Mouse (Mus musculus): ENCODE data around the gene Tnfsf15. TPM values are rescaled to one million over a fixed set of nuclear protein-coding genes. Genes with fewer than 3 reads are reported as not detected.
A peak's percentile ranks its signal among the peaks of the same experiment; 100 is the strongest.

Gene Tnfsf15
- total and polyA plus RNA-seq, 3 experiments, result 63.3 to 127 (median 93.9) TPM

DNA sequence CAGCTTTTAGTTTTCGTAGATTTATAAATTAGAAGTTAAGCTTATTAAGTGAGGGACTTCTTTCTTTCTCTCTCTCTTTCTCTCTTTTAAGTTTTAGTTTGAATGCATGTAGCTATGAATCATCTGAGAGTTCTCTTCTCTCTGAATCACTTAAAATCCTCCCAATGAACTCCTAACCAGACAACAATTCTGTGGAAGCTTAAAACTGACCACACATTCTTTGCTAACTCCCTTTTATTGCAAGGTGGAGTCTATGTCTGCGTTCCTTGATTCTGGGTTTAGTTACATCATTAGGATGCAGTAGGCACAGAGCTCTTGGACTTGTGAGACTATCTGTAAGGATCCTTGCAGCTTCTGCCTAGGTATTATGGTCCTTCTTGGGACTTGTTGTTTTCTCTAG is 41.2 kb downstream of the Tnfsf15 start:
- dilution Hi-C loops (cut with MboI; ENCODE audit: extremely low pct_ligation_motif_present, extremely low pct_unique_long_range_greater_than_20kb, low sequenced_read_pairs) (no loop called here), in situ Hi-C loops (cut with MboI; ENCODE audit: low pct_ligation_motif_present, low pct_unique_long_range_greater_than_20kb, low sequenced_read_pairs) (no loop called here)
- TF ChIP-seq BHLHE40 (IDR thresholded peaks at IDR 0.05; ENCODE audit: low read depth, low read length), result no peak
- no peak for TF ChIP-seq MEF2A (IDR thresholded peaks at IDR 0.05; ENCODE audit: borderline replicate concordance, low read depth, low read length)
- TF ChIP-seq RCOR1 (conservative IDR thresholded peaks at IDR 0.05; ENCODE audit: low read depth, low read length), result no peak
- TF ChIP-seq KAT2A (IDR thresholded peaks at IDR 0.05; ENCODE audit: insufficient replicate concordance, low read length), result no peak
- TF ChIP-seq CTCF (conservative IDR thresholded peaks at IDR 0.05 in 1 of 2, IDR thresholded peaks at IDR 0.05 in 1 of 2; ENCODE audit: low read depth in 2 of 2, low read length in 2 of 2), result no peak
- TF ChIP-seq CHD2 (IDR thresholded peaks at IDR 0.05; ENCODE audit: low read length), result no peak
- TF ChIP-seq PAX5 (IDR thresholded peaks at IDR 0.05; ENCODE audit: low read length), result no peak
- no peak for TF ChIP-seq MYC (IDR thresholded peaks at IDR 0.05; ENCODE audit: low read depth, low read length)
- TF ChIP-seq MAZ (IDR thresholded peaks at IDR 0.05; ENCODE audit: low read depth, low read length), result no peak
- no peak for TF ChIP-seq SMC3 (IDR thresholded peaks at IDR 0.05; ENCODE audit: low read depth, low read length)
- no peak for TF ChIP-seq NRF1 (IDR thresholded peaks at IDR 0.05; ENCODE audit: low read depth, low read length)
- TF ChIP-seq MAX (IDR thresholded peaks at IDR 0.05; ENCODE audit: low read length), result no peak
- no peak for TF ChIP-seq CHD1 (IDR thresholded peaks at IDR 0.05; ENCODE audit: low read depth, low read length)
- TF ChIP-seq MXI1 (IDR thresholded peaks at IDR 0.05; ENCODE audit: low read depth, low read length), result no peak
- no peak for TF ChIP-seq NELFE (IDR thresholded peaks at IDR 0.05; ENCODE audit: low read depth, low read length)
- TF ChIP-seq ZKSCAN1 (IDR thresholded peaks at IDR 0.05; ENCODE audit: borderline replicate concordance, low read depth, low read length), result no peak
- no peak for TF ChIP-seq ELF1 (IDR thresholded peaks at IDR 0.05; ENCODE audit: low read depth, low read length)

DNA sequence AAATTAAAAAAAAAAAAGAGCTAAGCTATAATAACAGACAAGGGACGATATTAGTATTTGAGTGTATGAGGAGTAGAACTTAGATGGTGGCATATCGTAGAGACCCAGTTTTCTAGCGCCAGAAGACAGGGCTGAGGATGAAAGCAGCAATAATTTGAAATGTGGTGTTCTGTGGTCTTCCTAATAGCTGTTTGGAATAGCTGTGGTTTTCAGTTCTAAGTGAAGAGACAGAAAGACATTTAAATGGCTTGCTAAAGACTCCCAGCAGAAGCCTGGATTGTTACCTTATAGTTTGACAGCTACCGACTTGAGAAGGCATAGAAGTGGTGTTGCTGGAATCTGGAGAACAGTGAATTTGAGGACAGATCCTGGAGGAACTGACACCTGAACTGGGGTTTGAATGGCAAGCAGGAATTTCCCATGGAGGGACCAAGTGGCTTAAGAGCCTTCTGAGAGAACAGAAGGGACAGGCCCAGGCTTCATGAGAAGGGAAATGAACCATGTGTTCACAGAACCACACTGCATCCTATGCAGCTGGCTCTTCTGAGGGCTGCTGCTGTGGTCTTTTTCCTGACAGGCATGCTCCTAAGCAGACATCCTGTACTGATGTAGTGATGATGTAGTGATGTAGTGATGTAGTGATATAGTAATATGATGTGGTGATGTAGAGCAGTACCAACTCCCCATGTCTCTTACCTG is 42.8 kb downstream of the Tnfsf15 start:
- H3K27me3 ChIP-seq (replicated peaks), result no peaks in the 10 kb centered on the region
- no peaks in the 10 kb centered on the region for H3K9me3 ChIP-seq (replicated peaks; ENCODE audit: low read length)
- peak overlapping the region; percentile 6; the same call in 1 of the 2 replicates for H3K4me2 ChIP-seq (ENCODE audit: insufficient read depth, low read depth, poor library complexity, severe bottlenecking)
- peaks cover 9 to 36% of the 10 kb centered on the region in 2 experiments for H3K4me1 ChIP-seq (ENCODE audit: control insufficient read depth in 1 of 2, insufficient read depth in 2 of 2)
- in situ Hi-C loops (cut with MboI; ENCODE audit: low pct_ligation_motif_present, low pct_unique_long_range_greater_than_20kb, low sequenced_read_pairs) (no loop called here), dilution Hi-C loops (cut with MboI; ENCODE audit: extremely low pct_ligation_motif_present, extremely low pct_unique_long_range_greater_than_20kb, low sequenced_read_pairs) (no loop called here)
- H3K9ac ChIP-seq (ENCODE audit: insufficient read depth, low read depth), result no peak overlapping the region
- no peaks in the 10 kb centered on the region for H3K36me3 ChIP-seq (replicated peaks in 1 of 2; ENCODE audit: control insufficient read depth in 1 of 2, insufficient read depth in 1 of 2, low read length in 1 of 2)
- no peak overlapping the region for H3K4me3 ChIP-seq (replicated peaks in 1 of 3; ENCODE audit: low read depth in 2 of 3, low read length in 2 of 3, poor library complexity in 1 of 3)
- no peaks in the 10 kb centered on the region for H3K79me2 ChIP-seq (replicated peaks; ENCODE audit: control insufficient read depth, extremely low read depth, insufficient read depth, poor library complexity, severe bottlenecking)
- DNase-seq (ENCODE audit: extremely low read depth), result peak; percentile 62
- H3K27ac ChIP-seq (ENCODE audit: insufficient read depth, low read depth), result no peak overlapping the region
- TF ChIP-seq RAD21 (IDR thresholded peaks at IDR 0.05; ENCODE audit: low read depth, low read length), result no peak
- no peak for TF ChIP-seq ZKSCAN1 (IDR thresholded peaks at IDR 0.05; ENCODE audit: borderline replicate concordance, low read depth, low read length)
- no peak for TF ChIP-seq ZMIZ1 (IDR thresholded peaks at IDR 0.05; ENCODE audit: low read depth, low read length)
- no peak for TF ChIP-seq ZC3H11A (IDR thresholded peaks at IDR 0.05; ENCODE audit: low read depth, low read length)
- TF ChIP-seq POLR2A (IDR thresholded peaks at IDR 0.05; ENCODE audit: low read depth, low read length), result no peak
- TF ChIP-seq USF1 (IDR thresholded peaks at IDR 0.05; ENCODE audit: low read depth, low read length), result no peak
- TF ChIP-seq MAZ (IDR thresholded peaks at IDR 0.05; ENCODE audit: low read depth, low read length), result no peak
- no peak for TF ChIP-seq PAX5 (IDR thresholded peaks at IDR 0.05; ENCODE audit: low read length)
- TF ChIP-seq ZNF384 (IDR thresholded peaks at IDR 0.05; ENCODE audit: low read depth, low read length), result no peak; the same call in 1 of the 2 replicates
- no peak for TF ChIP-seq NRF1 (IDR thresholded peaks at IDR 0.05; ENCODE audit: low read depth, low read length)
- TF ChIP-seq ETS1 (conservative IDR thresholded peaks at IDR 0.05; ENCODE audit: low read depth, low read length), result peak; percentile 80
- no peak; the same call in 1 of the 2 replicates for TF ChIP-seq MEF2A (IDR thresholded peaks at IDR 0.05; ENCODE audit: borderline replicate concordance, low read depth, low read length)
- peak; percentile 83 for TF ChIP-seq TCF12 (IDR thresholded peaks at IDR 0.05; ENCODE audit: low read depth, low read length)
- no peak for TF ChIP-seq SMC3 (IDR thresholded peaks at IDR 0.05; ENCODE audit: low read depth, low read length)
- no peak for TF ChIP-seq JUND (conservative IDR thresholded peaks at IDR 0.05; ENCODE audit: low read depth, low read length)
- peak; percentile 89 for TF ChIP-seq MAX (IDR thresholded peaks at IDR 0.05; ENCODE audit: low read length)
- TF ChIP-seq GABPA (IDR thresholded peaks at IDR 0.05; ENCODE audit: insufficient replicate concordance, low read depth, low read length), result no peak
- no peak for TF ChIP-seq UBTF (IDR thresholded peaks at IDR 0.05; ENCODE audit: low read depth, low read length)
- peak; percentile 87 for TF ChIP-seq EP300 (IDR thresholded peaks at IDR 0.05; ENCODE audit: low read length)
- TF ChIP-seq USF2 (conservative IDR thresholded peaks at IDR 0.05; ENCODE audit: low read depth, low read length), result no peak
- TF ChIP-seq JUN (IDR thresholded peaks at IDR 0.05; ENCODE audit: insufficient read depth, low read depth, low read length), result no peak
- no peak for TF ChIP-seq HCFC1 (IDR thresholded peaks at IDR 0.05; ENCODE audit: low read depth, low read length)

More for the DNA sequence above, 41.2 kb downstream of the Tnfsf15 start:
- Histone ChIP-seq H3K9ac (ENCODE audit: insufficient read depth, low read depth) (no peak overlapping the region), H3K4me1 (ENCODE audit: control insufficient read depth in 1 of 2, insufficient read depth in 2 of 2) (peaks cover 9 to 36% of the 10 kb centered on the region in 2 experiments), H3K9me3 (replicated peaks; ENCODE audit: low read length) (no peaks in the 10 kb centered on the region), H3K79me2 (replicated peaks; ENCODE audit: control insufficient read depth, extremely low read depth, insufficient read depth, poor library complexity, severe bottlenecking) (no peaks in the 10 kb centered on the region), H3K36me3 (replicated peaks in 1 of 2; ENCODE audit: control insufficient read depth in 1 of 2, insufficient read depth in 1 of 2, low read length in 1 of 2) (no peaks in the 10 kb centered on the region), H3K27ac (ENCODE audit: insufficient read depth, low read depth) (no peak overlapping the region), H3K4me3 (replicated peaks in 1 of 3; ENCODE audit: low read depth in 2 of 3, low read length in 2 of 3, poor library complexity in 1 of 3) (no peak overlapping the region), H3K4me2 (ENCODE audit: insufficient read depth, low read depth, poor library complexity, severe bottlenecking) (no peak overlapping the region), H3K27me3 (replicated peaks) (no peaks in the 10 kb centered on the region)
- no peak for DNase-seq (ENCODE audit: extremely low read depth)

All from CH12.LX (cell line).